Mouse (Mus musculus): ENCODE data around the gene Gm12184. TPM values are rescaled to one million over a fixed set of nuclear protein-coding genes. Genes with fewer than 3 reads are reported as not detected.

Gene Gm12184
- total RNA-seq, 2 experiments from 2014 or later: 2.9 TPM; not detected in 1

DNA sequence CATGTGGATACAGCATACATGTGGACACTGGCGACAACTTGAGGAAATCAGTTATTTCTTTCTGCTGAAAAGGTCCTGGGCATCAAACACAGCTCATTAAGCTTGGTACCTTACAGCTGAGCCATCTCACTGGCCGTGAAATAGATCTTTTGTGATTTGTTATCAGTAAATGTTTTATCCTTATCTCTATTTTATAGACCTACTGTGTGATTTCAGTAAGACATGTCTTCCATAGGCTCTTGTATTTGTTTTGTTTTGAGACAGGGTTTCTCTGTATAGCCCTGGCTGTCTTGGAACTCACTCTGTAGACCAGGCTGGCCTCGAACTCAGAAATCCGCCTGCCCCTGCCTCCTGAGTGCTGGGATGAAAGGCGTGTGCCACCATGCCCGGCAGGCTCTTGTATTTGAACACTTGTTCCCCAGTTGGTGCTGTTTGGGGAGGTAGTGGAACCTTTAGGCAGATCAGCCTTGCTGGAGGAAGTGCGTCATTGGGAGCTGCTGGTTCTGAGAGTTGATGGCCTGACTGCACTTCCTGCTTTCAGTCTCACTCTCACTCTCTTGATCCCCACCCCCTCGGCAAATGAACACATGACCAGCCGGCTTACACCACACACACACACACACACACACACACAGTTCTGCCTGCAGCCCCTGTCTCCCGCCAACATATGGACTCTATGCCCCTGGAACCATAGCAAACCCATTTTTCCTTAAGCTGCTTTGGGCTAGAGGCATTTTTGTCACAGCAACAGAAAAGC lies 38.8 kb downstream of the Gm12184 start:
- no peak; the same call in 1 of the 2 replicates for ATAC-seq (replicated peaks; ENCODE audit: low FRiP score, poor library complexity, severe bottlenecking)

DNA sequence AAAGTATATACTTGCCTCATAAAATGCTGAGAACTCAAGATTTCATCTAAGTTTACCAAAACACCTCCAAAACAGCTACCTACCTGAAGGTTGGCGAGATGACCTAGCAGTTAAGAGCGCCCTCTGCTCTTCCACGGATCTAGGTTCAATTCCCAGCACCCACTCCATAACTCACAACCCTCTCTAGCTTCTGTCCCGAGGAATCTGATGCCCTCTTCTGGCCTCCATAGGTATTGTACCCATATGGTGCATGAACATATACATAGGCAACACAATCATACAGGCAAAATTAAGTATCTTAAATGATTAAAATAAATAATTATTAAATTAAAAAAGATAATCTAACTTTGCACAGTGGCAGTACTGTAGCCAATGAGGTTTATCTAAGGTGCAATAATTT lies 44.2 kb downstream of the Gm12184 start:
- ATAC-seq (replicated peaks; ENCODE audit: low FRiP score, poor library complexity, severe bottlenecking): no peak

DNA sequence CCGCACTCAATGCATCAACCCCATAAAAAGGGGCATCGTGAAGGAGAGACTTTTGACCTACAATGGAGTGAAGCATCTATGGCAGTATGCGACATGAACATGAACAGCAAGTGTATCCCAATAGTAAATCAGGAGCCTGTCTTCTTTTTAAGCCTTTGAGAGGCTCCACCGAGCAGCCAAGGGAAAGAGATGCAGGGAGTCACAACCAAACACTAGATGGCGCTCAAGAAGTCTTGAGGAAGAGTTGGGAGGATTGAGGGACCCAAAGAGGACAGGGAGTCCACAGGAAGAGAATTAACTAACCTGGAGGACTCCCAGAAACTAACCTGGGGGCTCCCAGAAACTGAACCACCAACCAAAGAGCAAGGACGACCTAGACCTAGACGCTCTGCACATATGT lies 47.0 kb downstream of the Gm12184 start:
- ATAC-seq (replicated peaks; ENCODE audit: low FRiP score, poor library complexity, severe bottlenecking): no peak

DNA sequence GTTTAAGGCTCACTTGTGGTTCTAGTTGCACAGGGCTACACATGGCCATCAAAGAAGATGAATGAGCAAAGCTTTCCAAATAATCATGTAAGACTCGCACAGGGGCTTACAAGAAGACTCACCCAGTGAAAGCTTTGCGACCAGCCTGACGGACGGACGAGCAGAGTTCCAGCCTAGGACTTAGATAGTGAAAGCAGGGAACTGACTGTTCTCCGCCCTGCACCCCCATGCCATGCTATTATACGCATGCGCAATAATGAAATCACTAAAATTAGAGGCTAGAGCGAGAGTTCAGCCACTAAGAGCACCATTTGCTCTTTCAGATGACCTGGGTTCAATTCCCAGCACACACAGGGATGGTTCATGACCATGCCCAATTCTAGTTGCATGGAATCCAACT lies 49.2 kb downstream of the Gm12184 start:
- no peak for ATAC-seq (replicated peaks; ENCODE audit: low FRiP score, poor library complexity, severe bottlenecking)

DNA sequence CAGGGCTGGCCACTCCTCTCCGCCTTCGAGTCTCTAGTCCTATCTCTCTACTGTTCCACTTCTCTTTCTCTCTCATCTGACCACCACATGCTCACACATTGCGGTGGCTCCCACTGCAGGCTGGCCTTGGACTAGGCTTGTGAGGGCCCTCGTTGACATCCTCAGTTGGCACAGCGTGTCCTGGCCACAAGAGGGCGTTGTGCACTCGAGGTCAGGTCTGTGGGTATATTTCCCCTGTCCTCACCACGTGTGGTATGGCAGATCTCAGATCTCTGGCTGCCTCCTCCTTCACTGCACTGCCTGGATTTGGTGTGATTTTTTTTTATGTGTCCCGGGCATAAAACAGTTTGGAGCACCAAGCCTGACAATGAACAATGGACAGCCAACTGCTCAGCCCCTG lies 49.8 kb downstream of the Gm12184 start:
- no peak for ATAC-seq (replicated peaks; ENCODE audit: low FRiP score, poor library complexity, severe bottlenecking)

DNA sequence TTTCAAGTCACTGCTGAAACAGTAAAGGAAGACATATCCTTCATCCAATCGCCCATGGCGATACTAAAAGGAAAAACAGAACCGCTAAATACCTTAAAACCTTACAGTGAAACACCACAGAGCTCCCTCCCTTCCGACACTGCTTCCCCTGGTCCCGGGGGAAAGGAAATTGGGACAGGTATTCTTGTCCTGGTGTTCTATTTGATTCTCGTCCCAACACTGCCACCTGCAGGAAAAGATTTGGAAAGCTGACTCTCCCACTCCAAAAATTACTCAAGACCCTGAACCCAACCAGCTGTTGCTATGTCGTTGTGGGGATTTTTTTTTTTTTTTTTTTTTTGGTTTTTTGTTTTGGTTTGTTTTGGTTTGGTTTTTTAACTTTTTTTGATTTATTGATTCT lies 51.0 kb downstream of the Gm12184 start:
- ATAC-seq (replicated peaks; ENCODE audit: low FRiP score, poor library complexity, severe bottlenecking): no peak

Other genes starting within 250 kb of the Gm12184 start
- gene Rack1, start 26.3 kb downstream of the Gm12184 start, total RNA-seq (2015; ENCODE audit: low replicate concordance): 648 and 827 TPM in 2 replicates
- gene Rack1, start 26.3 kb downstream of the Gm12184 start, total RNA-seq (2017; ENCODE audit: low replicate concordance): 220 and 369 TPM in 2 replicates
- 8.8 and 10.1 TPM in 2 replicates for gene Trim41, start 9.3 kb downstream of the Gm12184 start, total RNA-seq (2015; ENCODE audit: low replicate concordance)
- gene Trim41, start 9.3 kb downstream of the Gm12184 start, total RNA-seq (2017; ENCODE audit: low replicate concordance): 17.5 and 41.5 TPM in 2 replicates
- 0.42 TPM in 1 of 2 replicates, not detected in the other for gene Trim7, start 515 bp downstream of the Gm12184 start, total RNA-seq (2015; ENCODE audit: low replicate concordance)
- gene Trim7, start 515 bp downstream of the Gm12184 start, total RNA-seq (2017; ENCODE audit: low replicate concordance): 1.0 TPM in 1 of 2 replicates, not detected in the other
- 50.3 and 55.5 TPM in 2 replicates for gene Irgm1, start 45.0 kb upstream of the Gm12184 start, total RNA-seq (2015; ENCODE audit: low replicate concordance)
- 51.0 and 53.7 TPM in 2 replicates for gene Irgm1, start 45.0 kb upstream of the Gm12184 start, total RNA-seq (2017; ENCODE audit: low replicate concordance)
- gene Gm5431, start 75.6 kb upstream of the Gm12184 start, total RNA-seq (2015; ENCODE audit: low replicate concordance): 0.72 and 1.7 TPM in 2 replicates
- 0.64 and 1.5 TPM in 2 replicates for gene Gm5431, start 75.6 kb upstream of the Gm12184 start, total RNA-seq (2017; ENCODE audit: low replicate concordance)
- gene Psme2b, start 119.5 kb upstream of the Gm12184 start, total RNA-seq (2015; ENCODE audit: low replicate concordance): 6.3 and 13.7 TPM in 2 replicates
- gene Psme2b, start 119.5 kb upstream of the Gm12184 start, total RNA-seq (2017; ENCODE audit: low replicate concordance): 0.90 and 2.6 TPM in 2 replicates
- gene Olfr56, start 152.2 kb upstream of the Gm12184 start, total RNA-seq (2015; ENCODE audit: low replicate concordance): 1.7 and 3.2 TPM in 2 replicates
- gene Olfr56, start 152.2 kb upstream of the Gm12184 start, total RNA-seq (2017; ENCODE audit: low replicate concordance): 1.5 and 6.1 TPM in 2 replicates
- gene 9930111J21Rik1, start 152.7 kb upstream of the Gm12184 start, total RNA-seq (2015; ENCODE audit: low replicate concordance): 12.2 and 15.5 TPM in 2 replicates
- 1.4 and 5.0 TPM in 2 replicates for gene 9930111J21Rik1, start 152.7 kb upstream of the Gm12184 start, total RNA-seq (2017; ENCODE audit: low replicate concordance)
- 1.1 TPM in 1 of 2 replicates, not detected in the other for gene Gm12185, start 165.6 kb upstream of the Gm12184 start, total RNA-seq (2015; ENCODE audit: low replicate concordance)
- gene Gm12185, start 165.6 kb upstream of the Gm12184 start, total RNA-seq (2017; ENCODE audit: low replicate concordance): not detected in 2 replicates
- gene Tgtp1, start 167.5 kb upstream of the Gm12184 start, total RNA-seq (2015; ENCODE audit: low replicate concordance): not detected in 2 replicates
- 2.6 and 3.5 TPM in 2 replicates for gene Tgtp1, start 167.5 kb upstream of the Gm12184 start, total RNA-seq (2017; ENCODE audit: low replicate concordance)
- gene 9930111J21Rik2, start 224.6 kb upstream of the Gm12184 start, total RNA-seq (2015; ENCODE audit: low replicate concordance): 19.1 and 19.3 TPM in 2 replicates
- 13.3 and 13.7 TPM in 2 replicates for gene 9930111J21Rik2, start 224.6 kb upstream of the Gm12184 start, total RNA-seq (2017; ENCODE audit: low replicate concordance)
- gene Tgtp2, start 237.6 kb upstream of the Gm12184 start, total RNA-seq (2015; ENCODE audit: low replicate concordance): 10.5 and 29.3 TPM in 2 replicates
- 19.6 and 28.1 TPM in 2 replicates for gene Tgtp2, start 237.6 kb upstream of the Gm12184 start, total RNA-seq (2017; ENCODE audit: low replicate concordance)
- gene Ifi47, start 249.9 kb upstream of the Gm12184 start, total RNA-seq (2015; ENCODE audit: low replicate concordance): 54.1 and 55.9 TPM in 2 replicates
- 17.2 and 18.8 TPM in 2 replicates for gene Ifi47, start 249.9 kb upstream of the Gm12184 start, total RNA-seq (2017; ENCODE audit: low replicate concordance)

Measured in erythroid progenitor cell, adult 5-6 weeks (primary cell).